Mouse (Mus musculus): ENCODE measurements around the gene Tmprss11f. TPM values are rescaled to one million over a fixed set of nuclear protein-coding genes. Genes with fewer than 3 reads are reported as not detected.

Tmprss11f gene
- polyA plus RNA-seq, 1 experiment from 2014 or later, result not detected

Other genes with a start within 250 kb of the Tmprss11f start
- gene Tmprss11a, start 163.4 kb downstream of the Tmprss11f start, polyA plus RNA-seq (2015; fragmentation: Nextera tagmentation; extraction: Ambion mirVana), result not detected in 2 replicates
- not detected in 2 replicates for gene Tmprss11g, start 113.8 kb downstream of the Tmprss11f start, polyA plus RNA-seq (2015; fragmentation: Nextera tagmentation; extraction: Ambion mirVana)
- gene Tmprss11b, start 43.9 kb upstream of the Tmprss11f start, polyA plus RNA-seq (2015; fragmentation: Nextera tagmentation; extraction: Ambion mirVana), result not detected in 2 replicates
- not detected in 2 replicates for gene Tmprss11e, start 113.4 kb upstream of the Tmprss11f start, polyA plus RNA-seq (2015; fragmentation: Nextera tagmentation; extraction: Ambion mirVana)
- gene Ythdc1, start 171.8 kb upstream of the Tmprss11f start, polyA plus RNA-seq (2015; fragmentation: Nextera tagmentation; extraction: Ambion mirVana), result 32.4 and 38.4 TPM in 2 replicates

Data from midbrain, embryonic 16.5 days (tissue).